Mouse (Mus musculus) thymus, adult 2 months (tissue): Measurements from ENCODE around the gene Vipr1. TPM values are rescaled to one million over a fixed set of nuclear protein-coding genes. Genes with fewer than 3 reads are reported as not detected.
A peak's percentile ranks its signal among the peaks of the same experiment; 100 is the strongest.

Experiments
- DNase-seq: peaks from one replicate; pipeline ENCODE4 v3.0.0; 2021
- H3K27ac ChIP-seq: fragments of 200-500 bp; 2 replicates; pipeline ENCODE4 v1.5.1; 2012; ENCODE audit warnings: low read length, control low read depth; ENCODE audit not compliant: control insufficient read depth, insufficient read depth
- H3K27me3 ChIP-seq: fragments of 200-500 bp; 2 replicates; pipeline ENCODE4 v1.6.1; 2012; ENCODE audit warnings: mild to moderate bottlenecking, low read length, moderate library complexity, mixed read lengths; ENCODE audit not compliant: control insufficient read depth, insufficient read depth
- H3K36me3 ChIP-seq: fragments of 200-500 bp; 2 replicates; pipeline ENCODE4 v1.6.1; 2012; ENCODE audit warnings: mild to moderate bottlenecking, low read length, moderate library complexity; ENCODE audit not compliant: control insufficient read depth, insufficient read depth
- H3K4me1 ChIP-seq: fragments of 200-500 bp; replicated peaks from 2 replicates; pipeline ENCODE4 v1.6.1; 2012; ENCODE audit warnings: low read length; ENCODE audit not compliant: control insufficient read depth, insufficient read depth
- H3K4me3 ChIP-seq: fragments of 200-500 bp; 2 replicates; pipeline ENCODE4 v1.5.1; 2012; ENCODE audit warnings: mild to moderate bottlenecking, low read length, control low read depth, moderate library complexity; ENCODE audit not compliant: control insufficient read depth, insufficient read depth
- CTCF ChIP-seq: fragments of 200-500 bp; IDR thresholded peaks from 2 replicates; pipeline ENCODE4 v1.5.1; 2012; ENCODE audit warnings: mild to moderate bottlenecking, control low read depth, low read length, moderate library complexity, borderline replicate concordance; ENCODE audit not compliant: control insufficient read depth, poor library complexity, insufficient read depth; ENCODE audit errors: extremely low read depth
- POLR2A ChIP-seq: fragments of 200-500 bp; IDR thresholded peaks from 2 replicates; pipeline ENCODE4 v1.6.1; 2012; ENCODE audit warnings: mild to moderate bottlenecking, low read length, control low read depth, moderate library complexity; ENCODE audit not compliant: control insufficient read depth, poor library complexity, insufficient read depth; ENCODE audit errors: extremely low read depth
- WGBS: fragments of 180-500 bp; shearing (Covaris S2); methylation state at CpG from one replicate; pipeline ENCODE4 v1.1.7; 2018; 5-methylcytosine and 5-hydroxymethylcytosine counted together
- polyA plus RNA-seq: library from polyadenylated mRNA; depleted of rRNA; stranded (reverse); fragments of >200 nt; gene quantifications from 2 replicates; pipeline ENCODE4 v1.2.3, GENCODE M21; 2012

Vipr1 gene
- polyA plus RNA-seq, 1 experiment, result 7.0 TPM

- peaks cover 6% of the 10 kb centered on the region for H3K4me1 ChIP-seq
- 89% methylated on average over 5 of the region's 5 CpGs for WGBS
- TF ChIP-seq POLR2A (no peak), CTCF (no peak)
- no peak for DNase-seq
- H3K4me3 ChIP-seq, result no peak overlapping the region
- no peaks in the 10 kb centered on the region for H3K27me3 ChIP-seq
- no peak overlapping the region for H3K27ac ChIP-seq
- H3K36me3 ChIP-seq, result no peaks in the 10 kb centered on the region
These were observed 21.6 kb downstream of the Vipr1 start for GRCm38 (mm10) chr9:121664104-121664503.

GRCm38 (mm10) chr9:121666957-121667630 is 24.6 kb downstream of the Vipr1 start:
- peaks cover 32% of the 10 kb centered on the region for H3K4me1 ChIP-seq
- H3K27me3 ChIP-seq, result no peaks in the 10 kb centered on the region
- no peaks in the 10 kb centered on the region for H3K36me3 ChIP-seq
- no peak overlapping the region for H3K27ac ChIP-seq
- H3K4me3 ChIP-seq, result no peak overlapping the region
- DNase-seq, result no peak
- TF ChIP-seq CTCF (no peak), POLR2A (no peak)
- WGBS, result 94% methylated on average over 16 of the region's 16 CpGs

- H3K27me3 ChIP-seq, result no peaks in the 10 kb centered on the region
- no peak overlapping the region for H3K4me3 ChIP-seq
- TF ChIP-seq POLR2A (no peak), CTCF (no peak)
- DNase-seq, result no peak
- no peaks in the 10 kb centered on the region for H3K36me3 ChIP-seq
- H3K27ac ChIP-seq, result no peak overlapping the region
- WGBS, result 81% methylated on average over 11 of the region's 11 CpGs
- H3K4me1 ChIP-seq, result peaks cover 36% of the 10 kb centered on the region
These were observed 25.3 kb downstream of the Vipr1 start for GRCm38 (mm10) chr9:121667822-121668221.

GRCm38 (mm10) chr9:121669348-121669791 is 26.9 kb downstream of the Vipr1 start:
- peak; percentile 85 for TF ChIP-seq CTCF
- TF ChIP-seq POLR2A, result peak; percentile 25; the same call in 1 of the 2 replicates
- DNase-seq, result peak; percentile 78
- H3K27ac ChIP-seq, result peak overlapping the region; percentile 8; the same call in 1 of the 2 replicates
- H3K36me3 ChIP-seq, result no peaks in the 10 kb centered on the region
- peaks cover 50% of the 10 kb centered on the region for H3K4me1 ChIP-seq
- H3K27me3 ChIP-seq, result no peaks in the 10 kb centered on the region
- 3% methylated on average over 28 of the region's 28 CpGs for WGBS
- peak overlapping the region; percentile 59 for H3K4me3 ChIP-seq

- no peak overlapping the region; the same call in 1 of the 2 replicates for H3K27ac ChIP-seq
These were observed 28.8 kb downstream of the Vipr1 start for GRCm38 (mm10) chr9:121671300-121671699.

GRCm38 (mm10) chr9:121672311-121672710 is 29.8 kb downstream of the Vipr1 start:
- peaks cover 76% of the 10 kb centered on the region for H3K4me1 ChIP-seq
- H3K27me3 ChIP-seq, result no peaks in the 10 kb centered on the region
- WGBS, result 67% methylated on average over 5 of the region's 5 CpGs
- no peak overlapping the region for H3K4me3 ChIP-seq
- TF ChIP-seq CTCF (no peak), POLR2A (no peak)
- no peaks in the 10 kb centered on the region for H3K36me3 ChIP-seq
- DNase-seq, result no peak
- no peak overlapping the region for H3K27ac ChIP-seq

More at GRCm38 (mm10) chr9:121671300-121671699, 28.8 kb downstream of the Vipr1 start:
- TF ChIP-seq POLR2A (no peak), CTCF (peak; percentile 40; the same call in 1 of the 2 replicates)
- no peak overlapping the region for H3K4me3 ChIP-seq
- peaks cover 66% of the 10 kb centered on the region for H3K4me1 ChIP-seq
- H3K36me3 ChIP-seq, result no peaks in the 10 kb centered on the region
- DNase-seq, result no peak
- H3K27me3 ChIP-seq, result no peaks in the 10 kb centered on the region
- WGBS, result 54% methylated on average over 7 of the region's 7 CpGs
